Mouse (Mus musculus) monocyte, adult 5-6 weeks (primary cell): ENCODE results near the gene Zfp961. TPM values are rescaled to one million over a fixed set of nuclear protein-coding genes. Genes with fewer than 3 reads are reported as not detected.
"Not testable (repeated sequence)": the region's sequence is repeated elsewhere in the genome, so short reads cannot be mapped to it uniquely, and the experiment has no call there.

Source experiments
- ATAC-seq: fragments of 153-309, 156-312 bp; replicated peaks from 2 replicates; pipeline ENCODE4 v1.8.0; 2017; ENCODE audit warnings: mild to moderate bottlenecking; ENCODE audit not compliant: low TSS enrichment, insufficient number of reproducible peaks, severe bottlenecking, poor library complexity, low FRiP score
- total RNA-seq: library from RNA; stranded (forward); fragments of 200-1000, 200-491, 200-594 nt; gene quantifications from 3 replicates; pipeline ENCODE4 v1.2.3, GENCODE M21; 2017

Zfp961 gene
- total RNA-seq, 1 experiment from 2014 or later = 26.4 TPM

GRCm38 (mm10) chr8:71952961-71953700 is 2.3 kb downstream of the Zfp961 start:
- not testable (repeated sequence) for ATAC-seq

GRCm38 (mm10) chr8:71954666-71955065 is 3.8 kb downstream of the Zfp961 start:
- no peak for ATAC-seq

GRCm38 (mm10) chr8:71960483-71960882 is 9.6 kb downstream of the Zfp961 start:
- no peak for ATAC-seq

GRCm38 (mm10) chr8:71961796-71962195 is 11.0 kb downstream of the Zfp961 start:
- no peak for ATAC-seq

- no peak for ATAC-seq
These were observed 13.2 kb downstream of the Zfp961 start for GRCm38 (mm10) chr8:71964051-71964450.

GRCm38 (mm10) chr8:71965166-71965565 is 14.3 kb downstream of the Zfp961 start:
- no peak for ATAC-seq

- ATAC-seq = no peak
These were observed 15.6 kb downstream of the Zfp961 start for GRCm38 (mm10) chr8:71966411-71966810.

GRCm38 (mm10) chr8:71967261-71967660 is 16.4 kb downstream of the Zfp961 start:
- no peak for ATAC-seq

GRCm38 (mm10) chr8:71968100-71968499 is 17.3 kb downstream of the Zfp961 start:
- ATAC-seq = no peak

- ATAC-seq = no peak
These were observed 17.8 kb downstream of the Zfp961 start for GRCm38 (mm10) chr8:71968636-71969035.

- ATAC-seq = no peak
These were observed 21.1 kb downstream of the Zfp961 start for GRCm38 (mm10) chr8:71971945-71972344.

GRCm38 (mm10) chr8:71974211-71974610 is 23.4 kb downstream of the Zfp961 start:
- ATAC-seq = no peak

- ATAC-seq = peak; percentile 35
These were observed 30.2 kb downstream of the Zfp961 start for GRCm38 (mm10) chr8:71981032-71981431.

GRCm38 (mm10) chr8:71981456-71981855 is 30.6 kb downstream of the Zfp961 start:
- no peak for ATAC-seq

- ATAC-seq = no peak
These were observed 33.8 kb downstream of the Zfp961 start for GRCm38 (mm10) chr8:71984601-71985000.

GRCm38 (mm10) chr8:71988110-71988866 is 37.5 kb downstream of the Zfp961 start:
- no peak for ATAC-seq

GRCm38 (mm10) chr8:71988867-71989599 is 38.2 kb downstream of the Zfp961 start:
- ATAC-seq = no peak

GRCm38 (mm10) chr8:71999434-71999833 is 48.6 kb downstream of the Zfp961 start:
- ATAC-seq = no peak

GRCm38 (mm10) chr8:72000223-72000622 is 49.4 kb downstream of the Zfp961 start:
- ATAC-seq = peak; percentile 51; the same call in 1 of the 2 replicates
